In the genomic region with DNA sequence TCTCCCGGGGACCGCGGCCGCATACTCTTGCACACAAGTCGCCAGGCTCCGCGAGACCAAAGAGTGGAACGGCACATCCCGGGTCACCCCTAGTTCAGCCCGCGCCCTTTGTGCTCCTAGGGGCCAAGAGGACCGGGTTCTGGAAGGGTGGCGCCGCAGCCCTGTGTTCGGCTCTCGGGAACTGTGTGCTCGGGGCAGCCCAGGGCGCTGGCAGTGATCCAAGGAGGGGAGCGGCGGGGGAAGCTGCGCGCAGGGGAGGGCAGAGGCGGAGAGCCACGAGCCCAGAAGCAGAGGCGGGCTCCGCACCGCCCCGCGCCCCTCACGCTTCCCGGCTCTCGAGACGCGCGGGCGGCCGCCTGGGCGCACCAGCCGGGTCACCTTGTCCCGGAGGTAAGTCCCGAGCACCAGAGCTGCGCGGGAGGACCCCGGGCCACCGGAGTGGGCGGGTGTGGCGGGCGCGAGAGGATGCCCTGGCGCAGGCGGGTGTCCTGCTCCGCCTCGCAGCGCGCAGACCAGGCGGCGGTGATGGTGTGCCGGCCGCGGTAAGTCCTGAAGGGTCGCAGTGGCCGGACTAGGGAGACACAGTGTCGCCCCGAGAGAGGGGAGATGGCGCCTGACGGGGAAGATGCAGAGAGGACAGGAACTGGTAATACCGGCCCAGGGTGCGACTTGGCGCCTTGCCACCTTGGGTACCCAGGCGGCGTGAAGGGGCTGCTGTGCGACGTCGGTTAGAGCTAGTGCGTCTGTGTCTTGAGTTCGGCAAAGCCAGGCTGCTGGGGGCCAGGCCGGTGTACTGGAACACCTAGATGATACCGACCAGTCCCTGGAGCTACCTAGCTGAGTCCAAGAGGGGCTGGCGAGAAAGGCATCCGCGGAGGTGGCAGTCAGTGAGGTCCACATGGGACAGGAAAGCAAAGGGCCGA, we compare ENCODE assay signal across 9 mouse cellular contexts. TPM values are rescaled to one million over a fixed set of nuclear protein-coding genes. Genes with fewer than 3 reads are reported as not detected.
DNase-seq lines count a peak whose midpoint lies in the region; ATAC-seq lines count a peak whose summit lies in the region.
"Had no signal": no experiment of that assay in that cellular context is flagged by ENCODE, and none has a peak within 500 bp of the region (broad histone marks: within the 10 kb centered on the region; RNA-seq: fewer than 3 reads in every experiment).

A gene (minus strand): TSS at position 678 of the 923 bp plus-strand sequence.

- peak; percentile 28 to 55 for DNase-seq in adrenal gland, adult (ENCODE audit: inconsistent age in 2 of 2, low spot score in 1 of 2)
- no peak for DNase-seq in adrenal gland, adult 8-10 months
- DNase-seq in forebrain, embryonic 11.5 days (ENCODE audit: low spot score): peak; percentile 86
- DNase-seq in left cerebral cortex, postnatal 4 days: peak; percentile 80
- peak; percentile 82 for DNase-seq in neural tube, embryonic 11.5 days (ENCODE audit: low spot score)
- DNase-seq in urinary bladder, postnatal 25 days (ENCODE audit: low spot score): peak; percentile 16

- peak within 1 kb of the TSS; percentile 64 for H3K9ac ChIP-seq in forebrain, embryonic 11.5 days (ENCODE audit: low read length)
- H3K9ac ChIP-seq in hindbrain, embryonic 12.5 days: peak within 1 kb of the TSS; percentile 78
- peak within 1 kb of the TSS; percentile 67 for H3K9ac ChIP-seq in neural tube, embryonic 11.5 days (ENCODE audit: low read length)

- peaks cover 24% of the 10 kb centered on the region for H3K27me3 ChIP-seq in forebrain, embryonic 11.5 days (ENCODE audit: control insufficient read depth, insufficient read depth, low read length)
- H3K27me3 ChIP-seq in hindbrain, embryonic 12.5 days: peaks cover 43% of the 10 kb centered on the region
- peaks cover 25% of the 10 kb centered on the region for H3K27me3 ChIP-seq in neural tube, embryonic 11.5 days (ENCODE audit: control insufficient read depth, insufficient read depth, low read length)

- H3K4me2 ChIP-seq in forebrain, embryonic 11.5 days (ENCODE audit: low read depth, low read length, severe bottlenecking): peak within 1 kb of the TSS; percentile 74
- H3K4me2 ChIP-seq in hindbrain, embryonic 12.5 days (replicated peaks): peak within 1 kb of the TSS; percentile 98
- H3K4me2 ChIP-seq in neural tube, embryonic 11.5 days (ENCODE audit: low read depth): peak within 1 kb of the TSS; percentile 94

- no peaks in the 10 kb centered on the region for H3K4me1 ChIP-seq in brown adipose tissue, adult 24 weeks (ENCODE audit: control insufficient read depth, insufficient read depth, insufficient read length, low read length)
- H3K4me1 ChIP-seq in forebrain, embryonic 11.5 days (replicated peaks; ENCODE audit: control insufficient read depth, insufficient read depth, low read length): peaks cover 7% of the 10 kb centered on the region; the same call in 1 of the 2 replicates
- H3K4me1 ChIP-seq in hindbrain, embryonic 12.5 days: peaks cover 13% of the 10 kb centered on the region
- 0 out of 2 replicates have a peak, but pooled peaks cover 3% of the 10 kb centered on the region for H3K4me1 ChIP-seq in neural tube, embryonic 11.5 days (ENCODE audit: control insufficient read depth, insufficient read depth, low read length)

- peak; percentile 92 for ATAC-seq in forebrain, embryonic 11.5 days (replicated peaks; ENCODE audit: low FRiP score)
- ATAC-seq in hindbrain, embryonic 12.5 days (ENCODE audit: low FRiP score): peak; percentile 93
- ATAC-seq in neural tube, embryonic 11.5 days (ENCODE audit: insufficient read depth, low FRiP score, low TSS enrichment): peak; percentile 89

- peak within 1 kb of the TSS; percentile 50 for H3K4me3 ChIP-seq in brown adipose tissue, adult 24 weeks (ENCODE audit: insufficient read depth, low read depth, low read length)
- peak within 1 kb of the TSS; percentile 55 for H3K4me3 ChIP-seq in forebrain, embryonic 11.5 days (ENCODE audit: low read depth, low read length)
- peak within 1 kb of the TSS; percentile 65 for H3K4me3 ChIP-seq in hindbrain, embryonic 12.5 days
- H3K4me3 ChIP-seq in neural tube, embryonic 11.5 days (ENCODE audit: low read depth, low read length): peak within 1 kb of the TSS; percentile 57

- intact Hi-C loops in left cerebral cortex, postnatal 4 days (cut with DNase I): loop anchor here (10.0 kb wide), 2 partner anchors 184 to 406 kb away; no protein-coding TSS in a partner anchor

- H3K9me3 ChIP-seq in forebrain, embryonic 11.5 days (ENCODE audit: control insufficient read depth, low read length): no peaks in the 10 kb centered on the region
- no peaks in the 10 kb centered on the region for H3K9me3 ChIP-seq in hindbrain, embryonic 12.5 days (replicated peaks)
- H3K9me3 ChIP-seq in neural tube, embryonic 11.5 days (ENCODE audit: control insufficient read depth, low read length): no peaks in the 10 kb centered on the region

- H3K36me3 ChIP-seq in forebrain, embryonic 11.5 days (ENCODE audit: control insufficient read depth, insufficient read depth, low read length): no peaks in the 10 kb centered on the region
- no peaks in the 10 kb centered on the region for H3K36me3 ChIP-seq in hindbrain, embryonic 12.5 days
- H3K36me3 ChIP-seq in neural tube, embryonic 11.5 days (ENCODE audit: control insufficient read depth, insufficient read depth, low read length): no peaks in the 10 kb centered on the region

- H3K27ac ChIP-seq in brown adipose tissue, adult 24 weeks (replicated peaks; ENCODE audit: low read depth, low read length): no peak within 1 kb of the TSS
- H3K27ac ChIP-seq in forebrain, embryonic 11.5 days (ENCODE audit: low read depth, low read length): no peak within 1 kb of the TSS
- no peak within 1 kb of the TSS for H3K27ac ChIP-seq in hindbrain, embryonic 12.5 days
- no peak within 1 kb of the TSS for H3K27ac ChIP-seq in neural tube, embryonic 11.5 days (ENCODE audit: low read depth, low read length)

- under 1% methylated on average over 80 of the region's 82 CpGs for WGBS in forebrain, embryonic 11.5 days
- under 1% methylated on average over 77 of the region's 82 CpGs for WGBS in hindbrain, embryonic 12.5 days
- under 1% methylated on average over 75 of the region's 82 CpGs for WGBS in neural tube, embryonic 11.5 days

RNA-seq across cellular contexts. Expression of the gene that starts here (rescaled TPM):
- total RNA-seq in adrenal gland, adult 8-10 months (2022): not detected
- polyA plus RNA-seq in brown adipose tissue, adult 24 weeks (2012; ENCODE audit: insufficient read depth, insufficient read length, missing spikeins): not detected in 2 replicates
- not detected in 2 replicates for polyA plus RNA-seq in forebrain, embryonic 11.5 days (2014; fragmentation: Nextera tagmentation; extraction: Ambion mirVana)
- polyA plus RNA-seq in hindbrain, embryonic 12.5 days (2016; fragmentation: Nextera tagmentation; extraction: Ambion mirVana): 0.45 and 2.6 TPM in 2 replicates
- total RNA-seq in left cerebral cortex, postnatal 4 days (2021): 1 to 10 TPM; 1.7 to 3.0 TPM
- polyA plus RNA-seq in neural tube, embryonic 11.5 days (2014; fragmentation: Nextera tagmentation; extraction: Ambion mirVana): not detected in 2 replicates
- total RNA-seq: gastrocnemius, adult 8-10 months had no signal

Comparison
In these comparisons a context has a peak if more than half of its experiments do, and no peak if none do; other contexts are left out.
1. Peak in DNase-seq, ATAC-seq, H3K4me3 ChIP-seq, H3K9ac ChIP-seq and H3K4me2 ChIP-seq in forebrain, embryonic 11.5 days; RNA of the gene not detected or under 1 TPM.
2. Peak in DNase-seq, ATAC-seq, H3K4me3 ChIP-seq, H3K9ac ChIP-seq and H3K4me2 ChIP-seq in neural tube, embryonic 11.5 days; RNA of the gene not detected or under 1 TPM.